Mouse (Mus musculus): ENCODE results near the gene Mylpf. TPM values are rescaled to one million over a fixed set of nuclear protein-coding genes. Genes with fewer than 3 reads are reported as not detected.

The Mylpf gene
- polyA plus RNA-seq (2014; fragmentation: Illumina TruSeq; extraction: RNeasy Lipid Tissue Mini Kit (QIAGEN cat#74804); ENCODE audit: low read depth, low replicate concordance), result 9.2 TPM

GRCm38 (mm10) chr7:127208553-127209438 lies at the start of gene Mylpf:
TSS of gene Mylpf (plus strand) at chr7:127208890.

GRCm38 (mm10) chr7:127195544-127196295 lies 13.0 kb upstream of the Mylpf start, which contains the start of gene Cd2bp2:
TSS of gene Cd2bp2 (minus strand) at chr7:127196050.

GRCm38 (mm10) chr7:127208295-127208552 lies 466 bp upstream of the Mylpf start, which contains the start of gene Tbc1d10b:
TSS of gene Tbc1d10b (minus strand) at chr7:127208468.

GRCm38 (mm10) chr7:127232622-127233367 lies 24.1 kb downstream of the Mylpf start, which contains the start of the genes Zfp553 and Sept1:
TSS of gene Zfp553 (plus strand) at chr7:127233061.
TSS of gene Sept1 (minus strand) at chr7:127233130.

GRCm38 (mm10) chr7:127243870-127244657 lies 35.4 kb downstream of the Mylpf start, which contains the start of gene Zfp771:
TSS of gene Zfp771 (plus strand) at chr7:127244274.

GRCm38 (mm10) chr7:127260309-127261111 lies 51.8 kb downstream of the Mylpf start, which contains the start of gene Dctpp1:
TSS of gene Dctpp1 (minus strand) at chr7:127260709.

Other genes starting within 250 kb of the Mylpf start
- 18.4 TPM for gene Cdipt, start 233.0 kb upstream of the Mylpf start, polyA plus RNA-seq (2014; fragmentation: Illumina TruSeq; extraction: RNeasy Lipid Tissue Mini Kit (QIAGEN cat#74804); ENCODE audit: low read depth, low replicate concordance)
- gene Cdiptos, start 232.8 kb upstream of the Mylpf start, polyA plus RNA-seq (2014; fragmentation: Illumina TruSeq; extraction: RNeasy Lipid Tissue Mini Kit (QIAGEN cat#74804); ENCODE audit: low read depth, low replicate concordance), result 2.0 TPM
- 2.0 TPM for gene Mvp, start 194.3 kb upstream of the Mylpf start, polyA plus RNA-seq (2014; fragmentation: Illumina TruSeq; extraction: RNeasy Lipid Tissue Mini Kit (QIAGEN cat#74804); ENCODE audit: low read depth, low replicate concordance)
- not detected for gene Pagr1b, start 192.4 kb upstream of the Mylpf start, polyA plus RNA-seq (2014; fragmentation: Illumina TruSeq; extraction: RNeasy Lipid Tissue Mini Kit (QIAGEN cat#74804); ENCODE audit: low read depth, low replicate concordance)
- not detected for gene Pagr1a, start 191.5 kb upstream of the Mylpf start, polyA plus RNA-seq (2014; fragmentation: Illumina TruSeq; extraction: RNeasy Lipid Tissue Mini Kit (QIAGEN cat#74804); ENCODE audit: low read depth, low replicate concordance)
- gene Gm42742, start 187.8 kb upstream of the Mylpf start, polyA plus RNA-seq (2014; fragmentation: Illumina TruSeq; extraction: RNeasy Lipid Tissue Mini Kit (QIAGEN cat#74804); ENCODE audit: low read depth, low replicate concordance), result 0.52 TPM
- not detected for gene Prrt2, start 187.7 kb upstream of the Mylpf start, polyA plus RNA-seq (2014; fragmentation: Illumina TruSeq; extraction: RNeasy Lipid Tissue Mini Kit (QIAGEN cat#74804); ENCODE audit: low read depth, low replicate concordance)
- 19.4 TPM for gene Maz, start 181.9 kb upstream of the Mylpf start, polyA plus RNA-seq (2014; fragmentation: Illumina TruSeq; extraction: RNeasy Lipid Tissue Mini Kit (QIAGEN cat#74804); ENCODE audit: low read depth, low replicate concordance)
- gene Kif22, start 166.4 kb upstream of the Mylpf start, polyA plus RNA-seq (2014; fragmentation: Illumina TruSeq; extraction: RNeasy Lipid Tissue Mini Kit (QIAGEN cat#74804); ENCODE audit: low read depth, low replicate concordance), result 1.9 TPM
- 1.6 TPM for gene Zg16, start 121.6 kb upstream of the Mylpf start, polyA plus RNA-seq (2014; fragmentation: Illumina TruSeq; extraction: RNeasy Lipid Tissue Mini Kit (QIAGEN cat#74804); ENCODE audit: low read depth, low replicate concordance)
- 0.52 TPM for gene AI467606, start 117.5 kb upstream of the Mylpf start, polyA plus RNA-seq (2014; fragmentation: Illumina TruSeq; extraction: RNeasy Lipid Tissue Mini Kit (QIAGEN cat#74804); ENCODE audit: low read depth, low replicate concordance)
- gene Qprt, start 86.7 kb upstream of the Mylpf start, polyA plus RNA-seq (2014; fragmentation: Illumina TruSeq; extraction: RNeasy Lipid Tissue Mini Kit (QIAGEN cat#74804); ENCODE audit: low read depth, low replicate concordance), result 0.29 TPM
- 0.52 TPM for gene Spn, start 71.1 kb upstream of the Mylpf start, polyA plus RNA-seq (2014; fragmentation: Illumina TruSeq; extraction: RNeasy Lipid Tissue Mini Kit (QIAGEN cat#74804); ENCODE audit: low read depth, low replicate concordance)
- 14.8 TPM for gene Cd2bp2, start 12.8 kb upstream of the Mylpf start, polyA plus RNA-seq (2014; fragmentation: Illumina TruSeq; extraction: RNeasy Lipid Tissue Mini Kit (QIAGEN cat#74804); ENCODE audit: low read depth, low replicate concordance)
- 3.7 TPM for gene Tbc1d10b, start 422 bp upstream of the Mylpf start, polyA plus RNA-seq (2014; fragmentation: Illumina TruSeq; extraction: RNeasy Lipid Tissue Mini Kit (QIAGEN cat#74804); ENCODE audit: low read depth, low replicate concordance)
- gene Zfp553, start 24.2 kb downstream of the Mylpf start, polyA plus RNA-seq (2014; fragmentation: Illumina TruSeq; extraction: RNeasy Lipid Tissue Mini Kit (QIAGEN cat#74804); ENCODE audit: low read depth, low replicate concordance), result 1.7 TPM
- not detected for gene Sept1, start 24.2 kb downstream of the Mylpf start, polyA plus RNA-seq (2014; fragmentation: Illumina TruSeq; extraction: RNeasy Lipid Tissue Mini Kit (QIAGEN cat#74804); ENCODE audit: low read depth, low replicate concordance)
- gene Zfp771, start 35.4 kb downstream of the Mylpf start, polyA plus RNA-seq (2014; fragmentation: Illumina TruSeq; extraction: RNeasy Lipid Tissue Mini Kit (QIAGEN cat#74804); ENCODE audit: low read depth, low replicate concordance), result not detected
- not detected for gene Dctpp1, start 51.8 kb downstream of the Mylpf start, polyA plus RNA-seq (2014; fragmentation: Illumina TruSeq; extraction: RNeasy Lipid Tissue Mini Kit (QIAGEN cat#74804); ENCODE audit: low read depth, low replicate concordance)
- gene Sephs2, start 65.2 kb downstream of the Mylpf start, polyA plus RNA-seq (2014; fragmentation: Illumina TruSeq; extraction: RNeasy Lipid Tissue Mini Kit (QIAGEN cat#74804); ENCODE audit: low read depth, low replicate concordance), result 78.0 TPM
- gene Itgal, start 87.4 kb downstream of the Mylpf start, polyA plus RNA-seq (2014; fragmentation: Illumina TruSeq; extraction: RNeasy Lipid Tissue Mini Kit (QIAGEN cat#74804); ENCODE audit: low read depth, low replicate concordance), result 0.82 TPM
- 3.0 TPM for gene Zfp768, start 136.7 kb downstream of the Mylpf start, polyA plus RNA-seq (2014; fragmentation: Illumina TruSeq; extraction: RNeasy Lipid Tissue Mini Kit (QIAGEN cat#74804); ENCODE audit: low read depth, low replicate concordance)
- gene Zfp747, start 167.2 kb downstream of the Mylpf start, polyA plus RNA-seq (2014; fragmentation: Illumina TruSeq; extraction: RNeasy Lipid Tissue Mini Kit (QIAGEN cat#74804); ENCODE audit: low read depth, low replicate concordance), result 2.9 TPM
- 1.7 TPM for gene 9130019O22Rik, start 178.3 kb downstream of the Mylpf start, polyA plus RNA-seq (2014; fragmentation: Illumina TruSeq; extraction: RNeasy Lipid Tissue Mini Kit (QIAGEN cat#74804); ENCODE audit: low read depth, low replicate concordance)
- gene E430018J23Rik, start 184.7 kb downstream of the Mylpf start, polyA plus RNA-seq (2014; fragmentation: Illumina TruSeq; extraction: RNeasy Lipid Tissue Mini Kit (QIAGEN cat#74804); ENCODE audit: low read depth, low replicate concordance), result 1.1 TPM
- 3.1 TPM for gene Zfp764, start 197.9 kb downstream of the Mylpf start, polyA plus RNA-seq (2014; fragmentation: Illumina TruSeq; extraction: RNeasy Lipid Tissue Mini Kit (QIAGEN cat#74804); ENCODE audit: low read depth, low replicate concordance)
- gene Zfp688, start 213.2 kb downstream of the Mylpf start, polyA plus RNA-seq (2014; fragmentation: Illumina TruSeq; extraction: RNeasy Lipid Tissue Mini Kit (QIAGEN cat#74804); ENCODE audit: low read depth, low replicate concordance), result 2.0 TPM
- gene Zfp689, start 240.3 kb downstream of the Mylpf start, polyA plus RNA-seq (2014; fragmentation: Illumina TruSeq; extraction: RNeasy Lipid Tissue Mini Kit (QIAGEN cat#74804); ENCODE audit: low read depth, low replicate concordance), result 1.9 TPM

Data from adrenal gland, adult 10 weeks (tissue).